Mouse (Mus musculus) left cerebral cortex, postnatal 25 days (tissue): ENCODE results near the gene Sphk1. TPM values are rescaled to one million over a fixed set of nuclear protein-coding genes. Genes with fewer than 3 reads are reported as not detected.

ENCODE experiments used
- DNase-seq, 2 experiments: peaks; one replicate each; pipeline ENCODE4 v3.0.0; 2022; ENCODE audit warnings: low spot score in 2 of 2, mixed read lengths in 1 of 2
- intact Hi-C: fragments of 180-260 bp; cut with DNase I; formaldehyde crosslinking; loops from one replicate; pipeline ENCODE4 v1.15.1; 2025
- total RNA-seq, 2 experiments: library from RNA; stranded (reverse); gene quantifications; 2 replicates each; pipeline ENCODE4 v1.2.3; 2021

Sphk1 gene
- total RNA-seq, 2 experiments from 2014 or later, result 4.9 to 5.5 TPM

DNA sequence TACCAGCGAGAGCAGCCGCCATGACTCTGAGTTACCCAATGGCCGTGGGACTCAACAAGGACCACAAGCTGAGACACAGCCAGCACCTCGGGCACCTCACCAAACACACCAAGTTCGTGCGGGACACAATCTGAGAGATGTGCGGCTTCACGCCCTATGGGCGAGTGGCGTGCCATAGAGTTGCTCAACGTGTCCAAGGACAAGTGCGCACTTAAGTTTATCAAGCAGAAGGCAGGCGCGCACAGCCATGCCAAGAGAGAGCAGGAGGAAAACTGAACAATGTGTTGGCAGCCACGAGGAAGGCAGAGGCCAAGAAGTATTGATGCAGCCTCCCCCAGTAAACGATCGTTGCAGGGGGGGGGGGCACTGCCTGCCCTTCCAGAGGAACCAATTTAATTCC, 26.2 kb upstream of the Sphk1 start:
- intact Hi-C loops, result no loop called here
- DNase-seq, result no peak

DNA sequence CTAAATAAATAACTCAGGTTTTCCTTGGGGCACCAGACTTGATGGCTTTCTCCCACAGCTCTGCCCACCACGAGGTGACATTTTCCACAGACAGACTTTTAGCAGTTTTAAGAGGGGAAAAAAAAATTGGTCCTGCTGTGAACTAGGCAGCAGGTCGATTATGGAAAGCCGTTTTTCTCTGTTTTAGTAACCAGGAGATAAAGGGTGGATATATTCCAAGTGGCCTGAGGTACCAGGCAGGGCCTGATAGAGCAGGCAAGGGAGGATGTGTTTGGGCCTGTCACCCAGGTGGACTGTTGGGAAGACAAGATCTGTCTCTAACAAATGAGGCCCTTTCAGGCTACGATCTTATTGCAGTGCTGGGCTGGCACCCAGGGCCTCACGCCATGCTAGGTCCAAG, 25.2 kb upstream of the Sphk1 start:
- no peak for DNase-seq

DNA sequence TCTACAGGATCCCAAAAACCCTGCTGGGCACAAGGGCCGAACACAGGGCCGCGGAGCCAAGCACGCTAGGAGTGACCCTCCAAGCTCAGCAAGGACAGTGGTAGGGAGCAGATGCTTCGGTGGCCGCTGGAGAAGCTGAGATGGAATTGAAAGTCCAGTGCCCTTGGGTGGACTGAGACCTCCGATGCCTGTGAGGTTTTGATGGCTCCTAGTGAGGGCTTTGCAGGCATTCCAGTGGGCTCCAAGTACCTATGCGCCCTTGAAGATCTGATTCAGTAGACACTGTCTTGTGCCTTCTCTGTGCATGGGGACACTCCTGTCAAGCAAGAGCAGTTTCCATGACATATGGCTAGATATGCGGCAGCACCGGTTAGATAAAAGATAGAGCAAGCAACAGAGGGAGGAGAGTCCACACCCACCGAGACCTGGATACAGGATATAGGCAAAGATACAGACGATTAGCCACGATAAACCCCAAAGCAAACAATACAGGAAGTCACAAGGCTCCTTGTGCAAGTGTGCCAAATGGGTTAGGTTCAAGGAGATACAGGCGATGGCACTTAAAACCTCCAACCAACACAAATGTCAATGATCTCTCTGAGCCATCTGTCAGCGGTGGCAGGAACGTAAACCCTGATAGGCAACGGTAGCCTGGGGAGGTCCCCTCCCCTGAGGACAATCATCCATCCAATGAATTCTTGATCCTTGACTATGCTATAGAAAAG, 24.4 kb upstream of the Sphk1 start:
- intact Hi-C loops, result no loop called here
- DNase-seq, result no peak

More for the DNA sequence above, 25.2 kb upstream of the Sphk1 start:
- intact Hi-C loops, result no loop called here

DNA sequence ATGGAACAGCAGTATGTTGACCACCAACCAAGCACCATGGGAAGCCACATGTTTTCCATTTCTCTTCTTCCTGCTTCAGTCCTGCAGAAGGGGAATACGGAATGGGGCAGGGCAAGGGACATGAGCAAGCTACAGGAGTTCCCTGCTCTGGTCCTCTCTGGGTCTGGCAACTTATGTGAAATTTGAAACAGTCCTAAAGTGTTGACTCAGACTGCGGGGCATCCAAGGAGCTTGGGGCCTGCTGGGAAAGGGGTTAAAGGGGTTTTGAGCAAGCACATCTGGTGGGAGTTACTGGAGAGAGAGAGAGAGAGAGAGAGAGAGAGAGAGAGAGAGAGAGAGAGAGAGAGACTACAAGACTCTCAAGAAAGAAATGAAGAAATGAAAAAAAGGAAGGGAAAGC, 22.0 kb upstream of the Sphk1 start:
- no peak for DNase-seq
- intact Hi-C loops, result no loop called here

DNA sequence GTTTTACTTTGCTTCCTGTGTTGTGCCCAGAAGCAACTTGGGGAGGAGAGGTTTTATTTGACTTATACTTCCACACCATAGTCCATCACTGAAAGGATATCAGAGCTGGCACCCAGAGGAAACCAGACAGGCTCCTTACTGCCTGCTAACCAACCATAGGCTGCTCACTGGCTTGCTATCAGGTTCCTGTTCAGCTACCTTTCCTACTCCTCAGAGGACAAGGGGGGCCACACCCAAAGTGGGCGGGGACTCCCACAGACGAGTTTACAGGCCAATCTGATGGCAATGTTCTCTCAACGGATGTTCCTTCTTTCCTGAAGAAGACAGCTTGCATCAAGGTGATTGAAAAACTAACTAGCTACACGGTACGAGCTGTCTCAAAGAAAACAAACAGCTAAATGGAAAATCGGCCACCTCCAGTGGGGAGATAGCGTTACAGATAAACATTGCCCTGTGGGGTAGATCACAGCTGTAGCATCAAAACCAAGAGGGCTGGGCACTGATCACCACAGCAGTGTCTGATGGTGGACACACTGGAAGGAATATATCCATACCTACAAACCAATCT, 19.3 kb upstream of the Sphk1 start:
- intact Hi-C loops, result no loop called here
- DNase-seq, result no peak

DNA sequence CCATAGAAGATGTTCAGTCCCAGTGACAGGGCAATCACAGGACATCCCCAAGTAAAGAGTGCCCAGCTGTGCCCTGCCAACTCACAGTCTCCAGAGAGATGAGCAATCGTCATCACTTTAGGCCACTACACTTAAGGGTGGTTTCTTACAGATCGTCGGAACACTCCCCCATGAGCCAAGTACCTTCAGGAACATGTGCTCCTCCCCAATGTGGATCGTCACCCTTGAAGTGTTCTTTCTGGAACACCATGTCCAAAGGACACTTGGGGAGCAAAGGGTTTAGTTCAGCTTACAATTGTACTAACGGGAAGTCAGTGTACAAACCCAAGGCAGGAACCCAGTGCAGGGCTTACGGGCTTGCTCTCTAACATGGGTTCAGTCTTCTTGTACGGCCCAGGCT, 18.6 kb upstream of the Sphk1 start:
- intact Hi-C loops, result no loop called here

DNA sequence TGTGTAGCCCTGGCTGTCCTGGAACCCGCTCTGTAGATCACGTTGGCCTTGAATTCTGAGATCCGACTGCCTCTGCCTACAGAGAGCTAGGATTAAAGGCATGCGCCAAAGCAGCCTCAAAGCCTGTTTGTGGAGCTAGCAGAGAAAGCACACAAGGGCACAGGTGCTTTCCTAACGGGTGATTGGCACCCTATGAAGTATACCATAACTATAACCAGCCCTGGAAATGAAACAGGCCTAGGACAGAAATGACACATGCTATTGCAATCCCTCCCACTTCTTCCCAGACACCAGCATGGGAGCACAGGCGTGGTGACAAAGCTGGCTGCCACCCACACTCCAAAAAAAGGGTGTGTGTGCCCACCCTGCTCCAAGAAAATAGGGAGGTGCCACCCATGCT, 17.7 kb upstream of the Sphk1 start:
- peak in 1 of 2 experiments; percentile 40 for DNase-seq
- intact Hi-C loops, result no loop called here

More for the DNA sequence above, 18.6 kb upstream of the Sphk1 start:
- no peak for DNase-seq

DNA sequence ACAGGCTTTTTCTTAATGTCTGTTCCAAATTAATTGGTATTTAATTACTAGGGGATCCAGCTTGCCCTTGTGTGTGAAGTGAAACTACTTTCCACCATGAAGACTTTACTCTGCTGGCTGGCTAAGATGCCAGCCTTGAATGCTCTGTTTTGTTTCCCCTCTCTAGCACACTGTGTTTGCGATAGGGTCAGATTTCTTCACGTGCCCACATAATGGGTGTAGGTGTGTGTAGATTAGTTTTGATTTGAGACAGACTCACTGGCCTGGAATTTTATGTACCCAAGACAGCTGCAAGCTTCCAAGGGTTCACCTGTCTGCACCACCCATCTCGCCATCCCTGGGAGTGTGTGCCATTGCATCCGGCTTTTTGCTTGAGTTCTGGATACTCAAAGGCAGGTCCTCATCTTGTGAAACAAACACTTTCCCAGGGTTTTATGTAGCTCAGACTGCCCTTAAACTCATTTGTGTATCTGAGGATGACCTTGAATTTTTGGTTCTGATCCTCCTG, 17.1 kb upstream of the Sphk1 start:
- no peak for DNase-seq
- intact Hi-C loops, result no loop called here

DNA sequence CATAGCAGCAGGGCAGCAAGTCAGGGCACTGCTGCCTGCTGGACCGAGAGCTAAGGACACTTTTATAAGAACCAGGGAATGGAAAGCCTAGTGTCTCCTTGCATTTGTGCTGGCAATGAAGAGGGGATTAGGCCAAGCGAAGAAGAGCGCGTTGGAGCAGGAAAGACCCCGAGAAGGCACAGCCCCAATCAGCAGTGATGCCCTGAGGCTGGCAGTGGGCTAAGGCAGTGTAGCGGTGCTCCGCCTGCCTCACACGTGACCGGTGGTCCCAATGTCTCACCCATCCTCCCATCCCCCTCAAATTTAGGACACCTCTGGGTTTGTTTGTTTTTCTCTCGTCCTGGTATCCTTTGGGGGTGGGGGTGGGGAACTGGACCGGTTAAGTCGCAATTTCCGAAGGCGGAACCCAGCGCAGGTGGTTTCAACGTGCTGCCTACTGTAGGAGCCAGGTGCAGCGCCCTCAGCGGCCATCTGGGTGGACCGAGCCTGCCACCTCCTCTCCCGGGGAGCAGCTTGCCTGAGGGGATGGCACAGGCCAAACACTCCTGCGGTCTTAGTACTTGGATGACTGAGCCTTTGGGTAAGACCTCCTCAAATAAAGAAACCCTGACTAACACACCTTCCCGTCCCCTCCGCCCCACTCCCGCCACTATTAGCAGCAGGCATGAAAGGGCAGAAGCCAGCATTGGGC, 15.2 kb upstream of the Sphk1 start:
- no peak for DNase-seq
- intact Hi-C loops, result no loop called here

DNA sequence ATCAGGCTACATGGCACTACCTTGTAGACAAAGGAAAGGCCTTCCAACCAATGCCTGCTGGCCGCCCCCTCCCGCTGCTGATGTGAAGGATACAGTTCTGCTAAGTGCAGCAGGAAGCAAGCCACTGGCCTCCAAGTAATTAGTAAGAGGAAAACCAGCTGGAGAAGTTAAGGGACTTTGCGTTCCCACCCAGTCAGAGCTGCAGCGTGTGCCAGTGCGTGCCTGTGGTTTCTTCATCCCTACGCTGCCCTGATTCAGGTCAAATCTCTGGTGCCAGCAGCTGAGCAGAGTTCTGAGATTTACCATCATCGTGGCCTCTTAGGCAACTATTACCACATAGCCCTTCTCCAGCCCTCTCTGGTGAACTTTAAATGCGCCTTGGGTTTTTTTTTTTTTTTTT, 12.2 kb upstream of the Sphk1 start:
- intact Hi-C loops, result no loop called here

DNA sequence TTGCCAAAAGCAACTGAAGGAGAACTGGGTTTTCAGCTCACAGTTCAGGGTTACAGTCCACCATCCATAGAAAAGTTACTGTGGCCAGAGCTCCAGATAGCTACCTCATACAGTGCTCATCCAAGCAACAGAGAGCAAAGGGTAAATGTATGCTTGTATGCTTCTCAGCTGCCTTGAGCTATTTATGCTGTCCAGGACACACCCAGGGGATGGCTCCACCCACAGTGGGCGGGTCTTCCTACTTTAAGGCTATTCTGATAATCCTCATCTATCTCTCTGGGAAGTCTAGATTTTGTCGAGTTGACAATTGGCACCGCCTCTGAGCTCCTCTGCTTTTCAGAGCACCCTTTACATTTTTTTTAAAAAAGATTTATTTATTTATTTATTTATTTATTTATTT, 9.6 kb upstream of the Sphk1 start:
- intact Hi-C loops, result no loop called here
- no peak for DNase-seq

More for the DNA sequence above, 12.2 kb upstream of the Sphk1 start:
- no peak for DNase-seq

DNA sequence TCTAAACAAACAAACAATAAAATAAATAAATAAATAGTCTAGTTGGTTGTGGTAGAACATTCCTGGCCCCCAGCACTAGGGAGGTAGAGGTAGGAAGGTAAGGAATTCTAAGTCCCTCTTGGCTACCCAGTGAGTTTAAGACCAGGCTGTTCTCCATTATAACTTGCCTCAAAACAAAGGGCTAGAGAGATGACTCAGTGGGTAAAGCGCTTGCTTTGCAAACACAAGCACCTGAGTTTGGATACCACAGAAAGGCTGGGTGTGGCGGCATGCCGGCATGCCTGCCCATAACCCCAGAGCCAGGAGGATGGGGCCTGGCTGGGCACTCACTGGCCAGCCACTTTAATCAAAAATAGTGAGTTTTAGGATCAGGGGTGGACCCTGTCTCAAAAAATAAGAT, 8.7 kb upstream of the Sphk1 start:
- DNase-seq, result no peak
- intact Hi-C loops, result no loop called here

DNA sequence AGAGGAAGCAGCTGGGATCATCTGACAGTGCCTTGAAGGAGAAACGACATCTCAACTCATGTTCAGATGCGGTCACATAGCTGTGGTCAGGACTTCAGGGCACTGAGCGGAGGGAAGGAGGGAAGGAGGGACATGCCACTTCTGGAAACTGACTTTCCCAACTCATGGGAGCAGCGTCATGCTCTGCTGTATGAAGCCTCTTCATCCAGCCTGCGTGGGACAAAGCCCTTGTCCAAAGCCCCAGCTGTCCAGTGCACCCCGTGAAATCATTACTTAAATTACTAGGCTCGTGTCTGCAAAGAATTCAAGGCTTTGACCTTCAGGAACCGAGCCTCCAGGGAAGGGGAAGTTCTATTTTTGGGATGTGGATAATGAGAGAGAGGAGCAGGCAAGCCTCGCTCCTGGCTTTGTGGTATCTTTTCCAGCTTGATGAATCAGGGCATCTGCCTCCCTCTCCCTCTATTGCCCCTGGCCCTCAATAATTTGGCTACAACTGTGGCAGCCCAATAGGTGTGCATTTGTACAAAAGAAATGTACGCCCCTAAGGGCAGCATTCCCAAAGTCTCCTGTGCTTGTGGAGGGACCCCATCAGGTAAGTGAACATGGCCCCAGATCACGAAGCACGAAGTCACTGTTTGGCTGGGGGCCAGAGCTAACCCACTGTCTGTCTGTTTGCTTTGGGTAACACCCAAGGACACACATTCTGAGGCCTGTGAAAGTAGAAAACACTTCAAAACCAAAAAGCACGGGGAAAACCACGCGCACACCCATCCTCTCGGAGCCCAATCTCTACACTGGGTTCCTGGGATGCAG, 7.6 kb upstream of the Sphk1 start:
- intact Hi-C loops, result no loop called here
- no peak for DNase-seq

DNA sequence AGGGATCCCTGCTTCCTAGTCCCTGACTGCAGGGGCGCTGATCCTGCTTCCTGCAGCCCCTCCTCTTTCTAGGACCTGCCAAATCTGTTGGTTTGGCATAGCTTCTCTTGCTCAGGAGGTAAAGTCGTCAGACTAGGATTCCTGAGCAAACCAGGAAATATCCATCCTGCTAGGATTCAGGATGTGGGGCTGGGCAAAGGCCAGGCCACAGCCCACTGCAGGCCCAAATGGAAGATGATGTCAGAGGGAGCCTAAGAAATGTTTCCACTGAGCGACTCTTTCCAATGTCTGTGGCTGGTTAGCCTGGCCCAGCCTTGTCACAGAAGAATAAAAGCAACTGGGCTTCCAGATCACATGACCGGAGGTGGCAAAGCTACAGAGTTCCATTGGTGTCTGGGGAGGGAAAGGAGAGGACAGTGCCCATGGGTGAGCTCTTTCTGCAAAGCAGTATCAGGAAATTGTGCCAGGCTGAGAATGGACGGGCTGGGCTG, 7.0 kb upstream of the Sphk1 start:
- DNase-seq, result no peak
- intact Hi-C loops, result no loop called here

DNA sequence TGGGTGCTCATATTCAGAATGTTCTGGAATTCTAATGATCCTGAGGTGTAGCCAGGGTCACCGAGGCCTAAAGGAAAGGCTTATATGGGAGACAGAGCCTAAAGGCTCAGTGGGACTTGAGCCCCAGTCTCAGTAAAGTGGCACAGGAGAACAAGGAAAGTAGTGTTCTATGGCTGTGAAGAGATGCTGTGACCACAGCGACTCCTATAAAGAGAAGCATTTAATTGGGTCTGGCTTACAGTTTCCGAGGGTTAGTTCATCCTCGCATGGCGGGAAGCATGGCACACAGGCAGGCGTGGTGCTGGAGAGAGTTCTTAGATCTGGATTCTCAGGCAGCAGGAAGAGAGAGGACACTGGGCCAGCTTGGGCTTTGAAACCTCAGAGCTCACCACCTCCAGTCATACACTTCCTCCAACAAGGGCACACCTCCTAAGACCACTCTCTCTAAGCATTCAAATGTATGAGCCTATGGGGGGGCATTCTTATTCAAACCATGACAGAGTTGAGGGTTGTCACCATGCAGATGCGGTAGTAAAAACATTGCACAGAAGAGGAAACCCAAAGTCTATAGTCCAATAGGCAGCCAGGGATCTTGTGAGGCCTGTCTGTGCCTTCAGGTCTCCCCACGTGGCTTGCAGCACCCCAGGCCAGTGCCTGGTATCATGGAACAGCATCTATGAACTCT, 1.9 kb upstream of the Sphk1 start:
- no peak for DNase-seq
- intact Hi-C loops, result no loop called here

DNA sequence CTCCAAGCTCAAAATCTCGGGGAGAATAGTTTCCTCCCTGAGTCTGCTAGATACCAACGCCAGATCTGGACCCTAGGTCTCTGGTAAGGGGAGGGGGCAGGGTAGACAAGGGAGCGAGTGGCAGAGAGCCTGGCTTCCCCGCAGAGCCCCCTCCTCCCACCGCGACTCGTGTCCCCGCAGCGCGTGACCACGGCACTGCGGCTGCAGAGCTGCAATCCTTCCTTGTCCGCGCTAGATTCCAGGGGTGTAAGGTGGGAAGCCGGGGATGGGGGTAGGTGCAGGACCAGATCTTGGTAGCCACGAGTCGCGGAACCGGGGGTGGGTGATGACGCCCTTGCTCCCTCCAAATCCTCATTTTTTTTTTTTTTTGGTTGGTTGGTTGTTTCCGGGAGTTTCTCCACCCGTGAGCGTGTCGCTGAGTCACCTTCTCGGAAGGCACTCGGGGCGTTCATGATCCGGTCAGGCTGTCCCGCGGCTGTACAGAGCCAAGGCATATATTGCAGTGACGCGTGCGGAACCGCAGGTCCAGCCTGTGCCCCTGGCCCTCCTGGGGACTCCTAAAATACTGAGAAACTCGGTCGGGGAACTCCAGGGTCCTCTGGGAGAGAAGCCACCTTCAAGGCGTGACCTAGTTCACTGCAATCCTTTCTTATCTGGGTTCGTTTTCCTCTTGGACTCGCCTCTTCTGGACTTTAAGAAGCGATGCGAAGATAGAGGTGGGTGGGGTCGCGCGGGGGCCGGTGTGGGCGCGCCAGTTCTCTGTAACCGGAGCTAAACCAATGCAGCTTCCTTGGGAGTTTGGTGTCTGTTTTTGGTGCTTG, 856 bp downstream of the Sphk1 start:
- intact Hi-C loops, result loop anchor here (5.0 kb wide), 1 partner anchor 39 kb away; the partner anchor contains the start of gene Prpsap1
- DNase-seq, result no peak

DNA sequence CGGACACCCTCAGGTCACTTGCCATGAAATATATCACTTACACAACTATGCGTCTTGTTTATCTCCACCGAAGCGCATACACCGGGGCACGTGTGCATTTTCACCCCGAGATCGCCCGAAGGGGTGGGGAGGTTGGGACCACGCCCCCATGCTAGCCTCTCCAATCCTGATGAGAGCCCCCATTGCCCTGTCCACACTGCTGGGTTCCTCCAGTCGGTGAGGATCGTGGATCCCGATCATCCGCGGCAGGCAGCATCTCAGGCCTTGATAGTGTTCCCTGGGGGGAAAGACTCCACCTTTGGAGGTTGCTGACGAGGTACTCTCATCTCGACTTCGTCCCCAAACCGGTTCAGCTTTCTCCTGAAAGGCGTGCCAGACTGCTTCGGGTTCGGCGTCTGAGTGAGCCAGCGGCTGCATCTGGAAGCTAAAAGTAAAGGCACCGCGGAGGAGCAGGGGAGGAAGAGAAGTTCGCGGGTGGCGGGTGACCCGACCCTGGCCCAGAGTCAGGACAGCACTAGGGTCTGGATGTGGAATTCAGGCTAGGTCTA, 1.6 kb downstream of the Sphk1 start:
- DNase-seq, result no peak
- intact Hi-C loops, result loop anchor here (5.0 kb wide), 1 partner anchor 40 kb away; the partner anchor contains the start of gene Prpsap1

DNA sequence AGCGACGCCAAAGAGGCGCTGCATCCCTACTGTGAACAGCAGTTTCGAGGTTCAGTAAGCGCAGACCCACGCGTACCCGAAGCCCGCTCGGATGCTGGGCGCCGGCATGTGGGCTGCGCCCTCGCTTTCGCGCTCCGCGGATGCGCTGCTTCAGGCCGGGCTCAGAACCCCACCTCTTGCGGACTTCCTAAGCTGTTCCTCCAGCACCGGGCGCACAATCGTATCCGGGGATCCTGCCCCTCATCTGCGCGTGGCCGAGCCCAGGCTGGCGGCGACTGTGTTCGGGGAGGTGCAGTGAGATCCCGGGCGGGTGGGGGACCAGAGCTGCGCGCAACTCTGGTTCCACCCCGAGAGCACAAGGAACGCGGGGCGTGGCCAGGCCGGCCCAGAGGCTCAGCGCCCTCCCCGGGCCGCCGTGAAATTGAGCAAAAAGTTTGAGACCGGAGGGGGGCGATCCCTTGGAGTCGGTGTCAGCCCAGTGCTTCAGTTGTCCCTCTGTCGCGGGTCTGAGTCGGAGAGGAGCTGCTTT, 2.1 kb downstream of the Sphk1 start:
- peak in 1 of 2 experiments; percentile 54 for DNase-seq

More for the DNA sequence above, 2.1 kb downstream of the Sphk1 start:
- intact Hi-C loops, result loop anchor here (5.0 kb wide), 1 partner anchor 41 kb away; the partner anchor contains the start of gene Prpsap1
